Mouse (Mus musculus) spleen, postnatal 10 days (tissue): Measurements from ENCODE around the gene Dnah8.
"Not testable (repeated sequence)": the region's sequence is repeated elsewhere in the genome, so short reads cannot be mapped to it uniquely, and the experiment has no call there.

Experiments used
- DNase-seq, 2 experiments: peaks; one replicate each; pipeline ENCODE4 v3.0.0; 2021 to 2022; ENCODE audit warnings: low spot score in 2 of 2

Dnah8 gene

GRCm38 (mm10) chr17:30624132-30624531 is at the start of gene Dnah8:
TSS of gene Dnah8 (plus strand) at chr17:30624354.
- not testable (repeated sequence) for DNase-seq

GRCm38 (mm10) chr17:30574783-30575075 is 49.4 kb upstream of the Dnah8 start:
- no peak for DNase-seq

GRCm38 (mm10) chr17:30575121-30575904 is 48.8 kb upstream of the Dnah8 start:
- peak in 1 of 2 experiments; percentile 63 for DNase-seq

GRCm38 (mm10) chr17:30575941-30576773 is 48.0 kb upstream of the Dnah8 start, which contains the start of gene Btbd9:
TSS of gene Btbd9 (minus strand) at chr17:30576488.
- peak; percentile 94 to 99 for DNase-seq

DNA sequence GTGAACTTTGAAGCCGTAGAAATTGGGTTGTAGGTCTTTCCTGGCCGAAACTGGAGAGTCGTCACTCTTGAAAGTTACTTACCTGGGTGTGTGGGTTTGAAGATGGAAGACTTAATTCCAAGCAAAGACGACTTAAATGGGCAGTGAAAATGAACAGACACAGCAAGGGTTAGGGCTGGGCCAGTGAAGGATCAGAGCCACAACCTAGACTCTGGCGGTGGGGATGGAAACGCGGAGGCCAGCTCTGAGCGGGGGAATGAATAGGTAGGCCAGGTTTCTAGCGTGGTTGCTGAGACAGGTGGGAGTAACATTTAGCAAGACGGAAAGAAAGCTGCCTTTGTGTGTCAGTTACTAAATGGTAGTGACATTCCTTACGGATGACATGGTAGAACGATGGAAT is 47.2 kb upstream of the Dnah8 start:
- no peak for DNase-seq

DNA sequence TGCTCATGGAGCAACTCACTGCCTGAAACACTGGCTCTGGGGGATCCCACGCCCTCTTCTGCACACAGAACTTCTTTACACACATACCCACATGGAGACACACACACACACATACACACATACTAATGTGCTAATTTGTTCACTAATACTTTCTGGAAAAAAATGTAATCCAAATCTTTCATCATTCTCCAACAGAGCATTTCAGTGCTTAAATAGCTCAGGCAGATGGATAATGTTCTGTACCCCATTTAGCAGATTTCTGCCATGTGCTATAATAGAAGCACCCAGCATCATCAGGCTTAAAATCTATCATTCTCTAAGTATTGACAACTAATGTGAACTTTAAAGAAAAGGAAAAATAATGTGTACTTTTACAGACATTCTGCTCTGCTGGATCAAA is 43.4 kb upstream of the Dnah8 start:
- no peak for DNase-seq

DNA sequence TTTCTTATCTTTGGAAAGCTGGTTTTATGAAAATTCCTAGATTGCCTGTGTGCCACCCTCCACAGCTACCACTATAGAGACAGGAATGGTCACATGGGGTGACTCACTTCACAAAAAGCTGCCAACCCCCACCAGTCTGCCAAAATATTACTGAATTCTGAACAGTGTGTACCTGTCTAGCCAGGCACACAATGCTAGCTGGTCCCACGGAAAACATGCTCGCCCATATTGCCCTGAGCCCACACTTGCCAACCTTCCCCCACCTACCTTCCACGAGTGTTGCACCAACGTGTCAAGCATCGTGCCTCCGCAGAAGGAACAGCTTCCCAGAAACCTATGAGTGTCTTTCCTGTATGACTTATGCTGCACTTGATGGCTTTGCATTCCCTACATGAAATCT is 43.0 kb upstream of the Dnah8 start:
- DNase-seq = no peak

DNA sequence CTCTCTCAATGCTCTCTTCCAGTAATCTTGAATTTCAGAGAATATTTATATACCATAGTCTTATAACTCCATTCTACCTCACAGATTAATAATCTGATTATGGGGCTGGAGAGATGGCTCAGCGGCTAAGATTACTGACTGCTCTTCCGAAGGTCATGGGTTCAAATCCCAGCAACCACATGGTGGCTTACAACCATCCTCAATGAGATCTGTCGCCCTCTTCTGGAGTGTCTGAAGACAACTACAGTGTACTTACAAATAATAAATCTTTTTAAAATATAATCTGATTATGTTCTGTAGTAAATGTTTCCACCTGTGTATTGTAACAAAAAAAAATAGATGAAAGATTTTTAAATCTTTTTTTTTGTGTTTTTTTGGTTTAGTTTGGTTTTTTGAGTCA is 41.8 kb upstream of the Dnah8 start:
- no peak for DNase-seq

GRCm38 (mm10) chr17:30583258-30584001 is 40.7 kb upstream of the Dnah8 start:
- no peak for DNase-seq

- DNase-seq = peak; percentile 26 to 62
Observed at GRCm38 (mm10) chr17:30590417-30591198, 33.5 kb upstream of the Dnah8 start.

DNA sequence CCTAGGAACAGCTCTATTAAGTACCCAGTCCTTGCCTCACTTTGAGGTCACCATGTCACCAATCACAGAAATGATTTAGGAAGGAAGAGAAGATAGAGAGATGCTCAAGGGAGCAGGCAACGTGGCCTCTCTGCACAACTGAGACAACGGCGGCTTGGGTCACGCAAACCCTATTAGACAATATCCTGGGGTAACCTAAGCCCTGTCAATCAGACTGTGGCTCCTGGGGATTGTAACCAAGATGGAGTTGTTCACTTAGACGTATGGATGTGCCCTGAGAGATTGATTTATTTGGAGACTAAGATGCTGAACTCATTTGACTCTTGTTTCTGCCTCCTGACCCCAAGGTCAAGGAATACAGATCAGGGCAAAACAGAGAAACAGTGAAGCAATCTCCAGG is 29.7 kb upstream of the Dnah8 start:
- no peak for DNase-seq

GRCm38 (mm10) chr17:30594846-30595245 is 29.3 kb upstream of the Dnah8 start:
- DNase-seq = no peak

DNA sequence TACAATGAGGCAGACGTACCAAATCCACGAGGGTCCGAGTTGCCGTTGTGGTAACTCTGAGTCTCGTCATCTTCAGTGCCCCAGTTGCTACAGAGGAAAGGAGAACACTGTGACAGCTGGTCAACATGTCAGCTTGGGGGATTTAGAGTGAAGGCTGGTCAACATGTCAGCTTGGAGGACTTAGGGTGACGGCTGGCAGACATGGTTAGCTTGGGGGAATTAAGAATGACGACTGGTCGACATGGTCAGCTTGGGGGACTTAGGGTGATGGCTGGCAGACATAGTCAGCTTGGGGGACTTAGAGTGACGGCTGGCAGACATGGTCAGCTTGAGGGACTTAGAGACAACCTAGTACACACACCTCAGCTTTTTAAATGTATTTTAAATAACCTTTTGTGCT is 26.4 kb upstream of the Dnah8 start:
- DNase-seq = no peak

GRCm38 (mm10) chr17:30598300-30598699 is 25.9 kb upstream of the Dnah8 start:
- no peak for DNase-seq

- no peak for DNase-seq
Observed at GRCm38 (mm10) chr17:30602175-30602574, 22.0 kb upstream of the Dnah8 start.

DNA sequence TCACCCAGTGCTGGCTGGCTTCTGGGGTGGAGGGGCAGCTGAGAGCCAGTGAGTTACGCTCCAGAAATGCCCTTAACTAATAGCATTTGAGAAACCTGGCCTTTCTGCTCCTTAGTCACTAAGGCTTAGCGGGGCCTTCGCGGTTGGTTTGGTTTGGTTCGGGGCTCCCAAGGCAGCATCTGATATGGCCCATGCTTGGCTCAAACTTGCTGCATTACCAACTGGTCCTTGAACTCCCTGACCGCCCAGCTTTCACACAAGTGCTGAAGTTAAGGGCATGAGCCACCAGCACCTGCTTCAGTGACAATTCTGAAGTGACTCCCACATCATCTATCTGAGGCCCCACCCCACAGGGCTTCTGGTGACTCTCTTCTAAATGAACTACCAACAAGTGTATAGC is 19.9 kb upstream of the Dnah8 start:
- DNase-seq = no peak

DNA sequence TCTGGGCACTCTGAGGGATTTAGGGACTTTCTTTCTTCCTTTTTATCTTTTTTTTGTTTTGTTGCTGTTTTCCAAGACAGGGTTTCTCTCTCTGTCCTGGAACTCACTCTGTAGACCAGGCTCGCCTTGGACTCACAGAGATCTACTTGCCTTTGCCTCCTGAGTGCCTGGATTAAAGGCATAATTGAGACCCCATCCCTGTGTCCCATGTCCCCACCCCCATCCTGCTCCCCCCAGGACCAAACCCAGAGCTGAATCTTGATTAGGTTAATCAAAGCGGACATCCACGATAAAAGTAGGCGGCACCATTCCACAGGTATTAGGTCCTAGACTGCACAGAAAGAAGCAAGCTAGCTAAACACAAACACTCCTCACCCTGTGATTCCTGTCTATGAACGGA is 19.2 kb upstream of the Dnah8 start:
- DNase-seq = no peak

DNA sequence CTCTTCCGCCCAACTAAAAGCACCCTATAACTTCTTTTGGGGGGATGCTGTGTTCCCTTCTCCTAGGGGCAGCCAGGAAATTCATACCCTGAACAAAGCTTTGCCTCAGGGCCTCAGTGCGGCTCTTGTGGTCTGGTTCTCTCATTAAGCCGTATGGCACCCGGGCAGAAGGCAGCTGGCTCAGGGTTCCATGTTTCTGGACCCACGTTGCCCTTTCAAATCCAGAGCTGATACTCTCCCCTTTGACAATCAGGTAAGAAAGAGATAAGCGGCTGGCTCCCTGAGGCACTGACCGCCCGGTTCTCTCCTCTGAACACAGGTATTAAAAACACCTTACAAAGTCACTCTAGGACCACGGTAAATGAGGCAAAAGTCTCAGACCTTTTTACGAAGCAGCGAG is 17.9 kb upstream of the Dnah8 start:
- no peak for DNase-seq

DNA sequence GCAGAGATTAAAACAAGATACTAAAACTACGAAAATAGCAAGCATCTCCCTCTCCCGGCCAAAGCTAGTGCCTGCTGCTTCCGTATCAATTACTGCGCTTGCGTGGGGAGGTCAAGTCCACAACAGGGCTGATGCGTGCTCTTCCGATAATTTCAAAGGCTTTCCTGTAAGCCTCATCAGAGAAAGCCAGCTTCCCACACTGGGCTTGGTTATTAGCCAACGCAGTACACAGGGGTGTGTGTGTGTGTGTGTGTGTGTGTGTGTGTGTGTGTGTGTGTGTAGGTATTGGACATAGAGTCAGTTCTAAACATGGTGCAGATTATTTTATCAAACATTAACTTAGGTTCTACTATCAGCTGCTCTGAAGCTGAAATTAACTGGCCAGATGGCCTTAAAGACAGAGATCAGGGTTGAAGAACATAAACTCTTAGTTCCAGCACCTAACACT is 17.5 kb upstream of the Dnah8 start:
- no peak for DNase-seq

- DNase-seq = no peak
Observed at GRCm38 (mm10) chr17:30607330-30607729, 16.8 kb upstream of the Dnah8 start.

DNA sequence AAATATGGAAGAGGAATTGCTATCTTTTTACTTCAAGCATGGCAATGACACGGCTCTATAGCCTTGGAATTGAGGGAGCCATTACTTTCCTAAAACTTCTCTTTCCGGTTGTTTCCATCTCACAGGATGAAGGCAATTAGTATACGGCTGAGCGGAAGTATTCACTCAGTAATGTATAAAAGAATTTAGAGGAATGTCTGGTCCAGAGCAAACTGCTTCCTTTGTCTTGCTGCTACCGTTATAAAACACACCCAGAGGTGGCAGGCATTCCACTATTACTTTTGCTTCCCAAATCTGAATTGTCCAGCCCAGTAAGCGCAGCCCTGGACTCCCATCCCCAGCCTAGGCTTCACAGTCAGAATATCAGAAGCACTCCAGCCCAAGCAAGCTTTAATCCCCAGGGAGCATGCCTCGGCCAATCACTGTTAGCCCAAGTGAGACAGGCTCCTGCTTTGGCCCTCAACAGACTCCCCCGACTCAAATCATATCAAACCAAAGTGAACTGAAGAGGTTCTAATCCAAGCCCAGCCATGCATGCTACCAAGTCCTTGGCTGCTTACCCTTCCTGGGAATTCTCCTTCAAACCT is 16.2 kb upstream of the Dnah8 start:
- no peak for DNase-seq
